Mouse (Mus musculus) stomach, embryonic 14.5 days (tissue): ENCODE measurements at regions not wholly inside any gene's neighbourhood (a gene's known extent, or its start where the extent isn't known, plus 50 kb on each side); places are given as distances from the start of the nearest gene placed in this dataset.

Source experiments
- ATAC-seq: fragments of 200-750 bp; cut with Nextera tagmentation; 2 replicates; pipeline ENCODE4 v1.8.0; 2017; ENCODE audit warnings: low read depth, moderate TSS enrichment; ENCODE audit not compliant: insufficient number of reproducible peaks, insufficient read depth, low FRiP score
- H3K27ac ChIP-seq: fragments of 300-500 bp; sonication (generic); 2 replicates; pipeline ENCODE4 v1.5.1; 2014; ENCODE audit warnings: mild to moderate bottlenecking, low read length, moderate library complexity, mixed read lengths
- H3K27me3 ChIP-seq: fragments of 300-500 bp; sonication (generic); 2 replicates; pipeline ENCODE4 v1.6.1; 2014; ENCODE audit warnings: low read length, control low read depth, mixed read lengths; ENCODE audit not compliant: control insufficient read depth, insufficient read depth
- H3K36me3 ChIP-seq: fragments of 300-500 bp; sonication (generic); 2 replicates; pipeline ENCODE4 v1.6.1; 2014; ENCODE audit warnings: mild to moderate bottlenecking, control low read depth, low read length, moderate library complexity, mixed read lengths; ENCODE audit not compliant: control insufficient read depth, insufficient read depth
- H3K4me1 ChIP-seq: fragments of 300-500 bp; sonication (generic); 2 replicates; pipeline ENCODE4 v1.6.1; 2014; ENCODE audit warnings: low read length, control low read depth, mixed read lengths; ENCODE audit not compliant: control insufficient read depth, insufficient read depth
- H3K4me2 ChIP-seq: fragments of 300-500 bp; sonication (generic); replicated peaks from 2 replicates; pipeline ENCODE4 v1.6.1; 2014; ENCODE audit warnings: low read depth, low read length, control low read depth
- H3K4me3 ChIP-seq: fragments of 300-500 bp; sonication (generic); 2 replicates; pipeline ENCODE4 v1.5.1; 2014; ENCODE audit warnings: low read depth, low read length, control low read depth
- H3K9ac ChIP-seq: fragments of 300-500 bp; sonication (generic); replicated peaks from 2 replicates; pipeline ENCODE4 v1.6.1; 2014; ENCODE audit warnings: low read depth, mild to moderate bottlenecking, control low read depth, low read length, moderate library complexity, mixed read lengths
- H3K9me3 ChIP-seq: fragments of 300-500 bp; sonication (generic); 2 replicates; pipeline ENCODE4 v1.6.1; 2016; ENCODE audit warnings: low read depth, low read length, control low read depth; ENCODE audit not compliant: control insufficient read depth
- WGBS: fragments of 180-500 bp; shearing (Covaris S2); extraction: QIAGEN DNeasy Blood & Tissue Kit; methylation state at CpG from one replicate; pipeline ENCODE4 v1.1.7; 2014; 5-methylcytosine and 5-hydroxymethylcytosine counted together

DNA sequence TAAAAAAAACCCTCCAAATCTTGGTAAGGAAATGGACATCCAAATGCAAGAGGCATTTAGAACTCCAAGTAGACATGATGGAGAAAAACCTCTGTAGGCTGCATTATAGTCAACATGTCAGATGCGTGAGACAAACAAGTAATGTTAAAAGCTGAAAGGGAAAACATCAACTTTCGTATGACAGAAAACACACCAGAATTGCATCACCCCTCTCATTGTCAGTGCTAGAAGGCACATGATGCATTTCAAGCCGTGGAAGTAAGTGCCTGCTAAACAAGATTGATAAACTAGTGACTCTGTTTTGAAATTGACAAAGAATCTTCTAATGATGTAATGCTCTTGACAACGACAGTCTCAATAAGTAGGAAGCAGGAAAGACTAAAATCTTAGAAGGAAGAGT lies 96.1 kb downstream of the Mbl2 start:
- Histone ChIP-seq H3K9me3 (no peaks in the 10 kb centered on the region), H3K27ac (no peak overlapping the region), H3K4me1 (no peaks in the 10 kb centered on the region), H3K4me2 (no peak overlapping the region), H3K27me3 (no peaks in the 10 kb centered on the region), H3K36me3 (no peaks in the 10 kb centered on the region), H3K4me3 (no peak overlapping the region), H3K9ac (no peak overlapping the region)
- ATAC-seq: no peak
- WGBS: 71% methylated on average over 4 of the region's 4 CpGs

DNA sequence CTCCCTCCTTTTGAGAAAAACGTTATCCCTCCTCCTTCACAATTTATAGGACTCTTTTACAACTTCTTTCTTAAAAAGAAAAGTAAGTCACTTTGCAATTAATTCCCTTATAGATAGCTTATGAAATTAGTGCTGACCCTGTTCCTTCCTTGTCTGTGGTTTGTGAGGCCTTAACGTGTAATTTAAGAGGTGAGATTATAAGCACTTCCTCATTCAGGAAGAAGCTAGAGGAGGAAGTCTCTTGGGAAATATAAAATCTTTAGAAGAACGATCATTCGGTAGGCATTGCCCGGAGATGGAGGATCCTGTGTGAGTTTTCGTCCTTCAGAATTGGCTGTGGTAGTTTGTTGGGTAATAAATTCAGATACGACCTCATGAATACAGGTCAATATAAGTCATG lies 98.0 kb downstream of the Mbl2 start:
- WGBS: 89% methylated on average over 7 of the region's 7 CpGs
- Histone ChIP-seq H3K4me1 (no peaks in the 10 kb centered on the region), H3K9ac (no peak overlapping the region), H3K4me3 (no peak overlapping the region), H3K9me3 (no peaks in the 10 kb centered on the region), H3K4me2 (no peak overlapping the region), H3K27ac (no peak overlapping the region), H3K36me3 (no peaks in the 10 kb centered on the region), H3K27me3 (no peaks in the 10 kb centered on the region)
- ATAC-seq: no peak

DNA sequence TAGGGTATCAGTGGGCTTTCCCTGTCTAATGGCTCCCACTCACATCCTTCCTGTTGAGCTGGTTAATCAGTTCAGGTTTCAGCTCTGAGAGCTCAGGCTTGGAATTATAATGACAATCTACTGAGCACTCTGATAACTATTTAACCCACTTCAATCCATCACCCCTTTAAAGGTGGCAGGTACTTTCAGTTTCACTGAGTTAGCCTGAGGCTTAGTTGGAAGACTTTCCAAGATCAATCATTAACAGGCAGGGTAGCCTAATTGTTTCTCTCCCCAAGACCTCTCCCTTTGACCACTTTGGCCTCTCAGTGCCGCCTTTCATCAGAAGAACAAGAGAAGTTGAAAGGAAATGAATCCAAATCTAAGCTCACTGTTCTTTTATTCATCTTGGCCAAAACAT lies 99.1 kb downstream of the Mbl2 start:
- no peaks in the 10 kb centered on the region for H3K27me3 ChIP-seq
- no peaks in the 10 kb centered on the region for H3K36me3 ChIP-seq
- H3K4me1 ChIP-seq: no peaks in the 10 kb centered on the region
- H3K4me2 ChIP-seq: no peak overlapping the region
- H3K9me3 ChIP-seq: no peaks in the 10 kb centered on the region
- no peak overlapping the region for H3K9ac ChIP-seq
- H3K27ac ChIP-seq: no peak overlapping the region
- no peak overlapping the region for H3K4me3 ChIP-seq
- no peak for ATAC-seq
- WGBS: 34% methylated on average over 1 of the region's 1 CpGs

DNA sequence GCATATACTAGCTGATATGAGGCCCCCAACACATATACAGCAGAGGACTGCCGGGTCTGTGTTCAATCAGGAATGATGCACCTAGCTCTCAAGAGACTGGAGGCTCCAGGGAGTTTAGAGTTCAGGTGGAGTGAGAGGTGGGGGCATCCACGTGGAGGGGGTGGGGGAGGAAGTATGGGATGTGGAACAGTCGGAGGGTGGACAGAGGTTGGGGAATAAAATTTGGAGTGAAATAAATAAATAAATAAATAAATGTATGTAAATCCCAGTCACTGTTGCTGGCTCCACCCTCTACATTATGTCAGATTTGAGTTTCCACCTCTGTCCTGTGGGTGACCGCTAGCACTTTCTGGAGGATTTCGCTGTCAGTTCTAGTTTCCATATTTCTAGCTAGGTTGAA lies 111.7 kb downstream of the Mbl2 start:
- H3K9ac ChIP-seq: no peak overlapping the region
- no peak for ATAC-seq

DNA sequence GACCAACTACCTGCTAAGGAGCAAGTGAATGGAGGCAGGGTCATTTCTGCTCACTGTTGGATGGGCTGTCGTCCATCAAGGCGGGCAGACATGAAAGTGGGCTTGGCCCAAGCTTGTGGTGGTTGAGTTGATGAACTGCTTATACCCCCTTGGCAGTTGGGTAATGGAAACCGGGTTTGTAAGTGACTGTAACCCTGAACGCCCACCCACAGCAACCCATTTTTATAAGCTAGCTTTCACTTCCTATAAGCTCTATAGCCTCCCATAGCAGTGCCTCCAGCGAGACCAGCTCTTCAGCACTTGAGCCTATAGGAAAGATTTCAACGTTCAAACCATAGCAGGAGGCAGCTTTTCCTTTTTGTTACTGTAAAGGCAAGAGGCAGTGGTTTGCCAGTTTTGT lies 116.2 kb downstream of the Mbl2 start:
- no peak overlapping the region for H3K4me3 ChIP-seq
- ATAC-seq: no peak
- WGBS: 79% methylated on average over 6 of the region's 6 CpGs

More for the DNA sequence above, 111.7 kb downstream of the Mbl2 start:
- H3K4me1 ChIP-seq: no peaks in the 10 kb centered on the region
- H3K27me3 ChIP-seq: no peaks in the 10 kb centered on the region
- H3K4me3 ChIP-seq: no peak overlapping the region
- no peak overlapping the region for H3K27ac ChIP-seq
- WGBS: 80% methylated on average over 5 of the region's 5 CpGs
- H3K9me3 ChIP-seq: no peaks in the 10 kb centered on the region
- H3K4me2 ChIP-seq: no peak overlapping the region
- H3K36me3 ChIP-seq: no peaks in the 10 kb centered on the region

DNA sequence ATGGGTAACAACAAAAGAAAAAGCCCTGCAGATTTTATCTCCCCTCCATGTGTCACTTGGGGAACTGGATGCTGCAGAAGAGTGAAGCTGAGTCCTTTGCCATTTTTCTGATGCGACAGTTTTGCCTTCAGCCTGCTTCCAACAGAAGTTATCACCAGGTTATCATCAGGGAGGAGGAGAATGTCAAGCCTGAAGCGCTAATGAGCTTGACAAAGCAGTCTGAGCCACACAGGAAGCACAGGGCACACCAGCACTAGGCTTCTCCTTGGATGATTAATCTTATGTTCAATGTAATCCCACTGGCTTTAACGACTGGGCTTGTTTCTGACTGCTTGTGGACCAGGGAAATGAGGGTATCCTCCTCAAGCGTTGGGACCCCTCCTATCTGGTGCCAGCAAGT lies 122.2 kb downstream of the Mbl2 start:
- no peak overlapping the region for H3K27ac ChIP-seq
- no peaks in the 10 kb centered on the region for H3K36me3 ChIP-seq
- H3K27me3 ChIP-seq: no peaks in the 10 kb centered on the region
- no peak overlapping the region for H3K4me3 ChIP-seq
- no peaks in the 10 kb centered on the region for H3K9me3 ChIP-seq
- ATAC-seq: no peak
- WGBS: 17% methylated on average over 4 of the region's 4 CpGs
- no peak overlapping the region for H3K4me2 ChIP-seq
- no peaks in the 10 kb centered on the region for H3K4me1 ChIP-seq
- H3K9ac ChIP-seq: no peak overlapping the region

More for the DNA sequence above, 116.2 kb downstream of the Mbl2 start:
- Histone ChIP-seq H3K27ac (no peak overlapping the region), H3K4me2 (no peak overlapping the region), H3K36me3 (no peaks in the 10 kb centered on the region), H3K9me3 (no peaks in the 10 kb centered on the region), H3K27me3 (no peaks in the 10 kb centered on the region), H3K4me1 (no peaks in the 10 kb centered on the region), H3K9ac (no peak overlapping the region)

DNA sequence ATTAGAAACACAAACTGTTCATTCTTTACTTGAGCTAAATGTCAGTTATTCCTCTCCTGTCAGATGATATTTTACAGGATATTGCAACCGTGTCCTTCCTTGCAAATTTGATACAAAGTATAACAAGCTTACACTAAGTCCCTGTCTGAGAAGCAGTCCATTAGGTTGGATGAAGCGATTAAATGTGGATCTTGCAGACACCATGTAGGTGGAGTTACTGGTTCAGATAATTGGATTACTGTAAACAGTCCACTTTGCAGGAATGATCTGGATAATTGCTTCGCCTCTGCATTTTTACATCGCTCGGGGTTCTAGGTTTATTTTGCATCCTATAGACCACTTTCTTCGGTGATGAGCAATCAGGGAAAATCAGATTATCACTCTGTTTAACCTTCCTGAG lies 126.2 kb downstream of the Mbl2 start:
- Histone ChIP-seq H3K9me3 (no peaks in the 10 kb centered on the region), H3K4me1 (no peaks in the 10 kb centered on the region), H3K4me3 (no peak overlapping the region), H3K27ac (no peak overlapping the region), H3K27me3 (no peaks in the 10 kb centered on the region), H3K36me3 (no peaks in the 10 kb centered on the region), H3K4me2 (no peak overlapping the region), H3K9ac (no peak overlapping the region)
- ATAC-seq: no peak
- WGBS: 72% methylated on average over 6 of the region's 6 CpGs

DNA sequence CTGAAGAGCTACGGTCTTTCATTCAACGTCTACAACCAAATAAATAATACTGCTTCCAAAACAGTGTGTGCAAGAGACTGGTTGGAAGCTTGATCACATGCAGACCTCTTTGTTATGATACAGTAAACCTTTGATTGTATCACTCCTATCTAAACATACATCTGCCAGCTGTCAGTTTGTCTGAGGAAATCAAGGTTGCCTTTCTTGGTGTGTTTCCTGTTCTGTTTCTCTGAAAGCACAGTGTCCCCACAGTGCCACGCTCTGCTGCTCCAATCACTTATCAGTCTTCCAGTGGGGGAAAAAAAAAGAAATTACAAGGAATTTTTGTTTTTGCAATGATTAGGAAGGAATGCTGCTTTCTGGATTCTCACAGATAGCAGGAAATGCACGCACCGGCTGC lies 139.2 kb downstream of the Mbl2 start:
- Histone ChIP-seq H3K36me3 (no peaks in the 10 kb centered on the region), H3K4me2 (no peak overlapping the region)

DNA sequence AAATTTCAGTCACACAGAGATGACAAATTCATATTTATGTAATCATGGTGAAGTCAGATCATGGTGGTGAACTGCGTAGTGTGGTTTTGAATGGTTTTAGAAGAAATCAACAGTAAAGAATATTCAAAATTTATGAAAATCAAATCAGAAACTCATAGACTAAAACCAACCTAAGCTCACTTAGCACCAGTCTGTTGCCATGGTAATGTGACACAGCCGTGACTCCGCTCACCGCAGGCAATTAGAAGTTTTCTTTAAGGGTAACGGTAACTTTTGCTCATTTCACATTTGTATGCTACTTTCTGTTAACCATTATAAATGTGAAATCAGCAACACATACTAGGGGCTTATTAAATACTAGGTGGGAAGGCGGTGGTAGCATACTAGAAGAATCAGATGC lies 147.0 kb downstream of the Mbl2 start:
- Histone ChIP-seq H3K4me3 (no peak overlapping the region), H3K9ac (no peak overlapping the region), H3K4me2 (no peak overlapping the region), H3K4me1 (no peaks in the 10 kb centered on the region), H3K36me3 (no peaks in the 10 kb centered on the region), H3K27ac (no peak overlapping the region), H3K9me3 (no peaks in the 10 kb centered on the region), H3K27me3 (no peaks in the 10 kb centered on the region)
- no peak for ATAC-seq
- WGBS: 62% methylated on average over 6 of the region's 6 CpGs

More for the DNA sequence above, 139.2 kb downstream of the Mbl2 start:
- Histone ChIP-seq H3K9me3 (no peaks in the 10 kb centered on the region), H3K27ac (no peak overlapping the region), H3K9ac (no peak overlapping the region), H3K4me3 (no peak overlapping the region), H3K27me3 (no peaks in the 10 kb centered on the region), H3K4me1 (no peaks in the 10 kb centered on the region)
- ATAC-seq: no peak
- WGBS: 43% methylated on average over 5 of the region's 5 CpGs
